Mouse (Mus musculus) liver, adult 2 months (tissue): ENCODE results near the gene Hmga2.

ENCODE experiments used
- CTCF ChIP-seq: fragments of 200-500 bp; IDR thresholded peaks from 2 replicates; pipeline ENCODE4 v1.5.1; 2011; ENCODE audit warnings: low read depth, low read length, control low read depth
- POLR2A ChIP-seq: fragments of 200-500 bp; IDR thresholded peaks from 2 replicates; pipeline ENCODE4 v1.6.1; 2011; ENCODE audit warnings: low read length, control low read depth; ENCODE audit not compliant: insufficient read depth; ENCODE audit errors: extremely low read depth

DNA sequence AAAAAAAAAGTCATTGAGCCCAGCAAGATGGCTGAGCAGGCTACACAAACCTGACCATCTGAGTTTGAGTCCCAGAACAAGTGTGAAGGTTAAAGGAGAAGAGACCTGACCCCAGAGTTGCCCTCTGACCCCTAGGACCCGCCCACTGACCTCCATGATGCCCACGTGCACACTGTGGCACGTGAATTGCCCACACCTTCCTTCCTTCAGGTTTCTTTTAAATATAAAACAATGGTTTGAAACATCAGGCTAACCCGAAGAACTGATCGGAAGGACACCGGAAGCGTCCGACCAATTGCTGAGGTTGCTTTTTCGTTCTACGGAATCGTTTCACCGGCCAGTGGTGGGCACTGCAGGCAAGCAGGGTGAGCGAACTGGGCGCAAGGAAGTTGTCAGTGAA, 148.3 kb downstream of the Hmga2 start:
- TF ChIP-seq CTCF (no peak), POLR2A (no peak)
